Mouse (Mus musculus): ENCODE measurements at regions not wholly inside any gene's neighbourhood (a gene's known extent, or its start where the extent isn't known, plus 50 kb on each side); places are given as distances from the start of the nearest gene placed in this dataset.

DNA sequence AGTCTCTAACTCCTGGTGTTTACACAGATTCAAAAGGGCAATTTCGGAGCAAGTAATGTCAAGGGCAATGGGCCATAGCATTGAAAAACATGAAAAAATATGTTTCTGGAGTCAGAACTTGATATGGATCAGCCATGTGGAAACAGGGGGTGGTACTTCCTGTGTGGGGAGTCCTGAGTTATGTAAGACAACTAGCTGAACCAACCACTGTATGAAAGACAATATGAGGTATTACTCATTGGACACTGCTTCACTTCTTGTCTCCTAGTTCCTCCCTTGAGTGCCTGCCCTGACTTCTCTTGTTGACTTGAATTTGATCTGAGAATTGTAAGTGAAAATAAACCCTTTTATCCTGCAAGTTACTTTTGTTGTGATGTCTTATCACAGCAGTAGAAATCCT is 580.0 kb upstream of the Cdh12 start:
- Histone ChIP-seq H3K36me3 (ENCODE audit: insufficient read depth, low read length) (no peaks in the 10 kb centered on the region), H3K27me3 (ENCODE audit: insufficient read depth, low read length) (no peaks in the 10 kb centered on the region), H3K4me3 (replicated peaks; ENCODE audit: low read length) (no peak overlapping the region), H3K9me3 (ENCODE audit: low read length) (no peaks in the 10 kb centered on the region), H3K4me1 (replicated peaks; ENCODE audit: low read depth, low read length) (peaks cover 5% of the 10 kb centered on the region)
- TF ChIP-seq CTCF (conservative IDR thresholded peaks at IDR 0.05; ENCODE audit: low read length): no peak
- TF ChIP-seq POU5F1 (IDR thresholded peaks at IDR 0.05; ENCODE audit: borderline replicate concordance, low read length): no peak
- TF ChIP-seq NANOG (IDR thresholded peaks at IDR 0.05; ENCODE audit: borderline replicate concordance, low read length): no peak

DNA sequence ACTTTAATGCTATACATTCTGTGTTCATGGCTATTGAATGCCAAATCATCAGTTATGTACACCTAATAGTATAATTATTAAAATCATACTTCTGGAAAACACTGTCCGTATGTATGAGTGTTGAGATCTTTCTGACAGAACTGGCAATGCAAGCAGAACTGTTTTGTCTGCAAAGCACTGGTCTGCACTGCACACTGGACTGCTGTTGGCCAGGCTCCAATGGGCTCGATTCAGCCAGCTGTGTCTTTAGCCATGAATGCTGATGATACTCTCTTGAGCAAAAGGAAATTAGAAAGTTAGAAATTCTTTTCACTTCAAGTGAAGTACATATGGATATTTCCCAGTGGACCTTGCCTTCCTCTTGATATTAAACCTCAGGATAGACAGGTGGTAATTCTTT is 576.5 kb upstream of the Cdh12 start:
- TF ChIP-seq NANOG (IDR thresholded peaks at IDR 0.05; ENCODE audit: borderline replicate concordance, low read length) (no peak), POU5F1 (IDR thresholded peaks at IDR 0.05; ENCODE audit: borderline replicate concordance, low read length) (no peak), CTCF (conservative IDR thresholded peaks at IDR 0.05; ENCODE audit: low read length) (no peak)
- Histone ChIP-seq H3K9me3 (ENCODE audit: low read length) (no peaks in the 10 kb centered on the region), H3K27me3 (ENCODE audit: insufficient read depth, low read length) (no peaks in the 10 kb centered on the region), H3K4me1 (replicated peaks; ENCODE audit: low read depth, low read length) (no peaks in the 10 kb centered on the region), H3K4me3 (replicated peaks; ENCODE audit: low read length) (no peak overlapping the region), H3K36me3 (ENCODE audit: insufficient read depth, low read length) (no peaks in the 10 kb centered on the region)

Data from E14TG2a.4 (cell line).